Mouse (Mus musculus) urinary bladder, adult 18-20 months (tissue): ENCODE measurements around the gene Atp6v1a.

Experiments used
- DNase-seq, 2 experiments: peaks; one replicate each; pipeline ENCODE4 v3.0.0; 2022; ENCODE audit warnings: low spot score in 2 of 2, mixed read lengths in 2 of 2

Gene Atp6v1a

DNA sequence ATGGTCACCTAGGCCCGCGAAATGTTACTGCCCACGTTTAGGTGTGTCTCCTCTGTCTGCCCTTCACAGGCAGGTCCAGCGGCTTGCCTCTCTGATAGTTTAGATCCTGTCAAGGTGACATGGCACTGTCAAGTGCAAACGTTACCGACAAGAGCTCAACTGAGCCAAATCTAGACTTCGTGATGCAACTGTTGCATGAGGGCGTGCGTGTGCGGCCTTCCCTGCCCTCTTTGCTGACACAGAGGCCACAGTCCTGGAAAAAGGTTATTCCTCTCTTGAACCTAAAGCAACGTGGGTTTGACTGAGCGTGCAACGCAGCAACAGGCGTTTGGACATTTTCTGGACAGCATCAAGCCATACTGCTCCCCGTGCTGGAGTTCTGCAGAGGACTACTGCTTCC lies 78.2 kb downstream of the Atp6v1a start:
- no peak for DNase-seq

DNA sequence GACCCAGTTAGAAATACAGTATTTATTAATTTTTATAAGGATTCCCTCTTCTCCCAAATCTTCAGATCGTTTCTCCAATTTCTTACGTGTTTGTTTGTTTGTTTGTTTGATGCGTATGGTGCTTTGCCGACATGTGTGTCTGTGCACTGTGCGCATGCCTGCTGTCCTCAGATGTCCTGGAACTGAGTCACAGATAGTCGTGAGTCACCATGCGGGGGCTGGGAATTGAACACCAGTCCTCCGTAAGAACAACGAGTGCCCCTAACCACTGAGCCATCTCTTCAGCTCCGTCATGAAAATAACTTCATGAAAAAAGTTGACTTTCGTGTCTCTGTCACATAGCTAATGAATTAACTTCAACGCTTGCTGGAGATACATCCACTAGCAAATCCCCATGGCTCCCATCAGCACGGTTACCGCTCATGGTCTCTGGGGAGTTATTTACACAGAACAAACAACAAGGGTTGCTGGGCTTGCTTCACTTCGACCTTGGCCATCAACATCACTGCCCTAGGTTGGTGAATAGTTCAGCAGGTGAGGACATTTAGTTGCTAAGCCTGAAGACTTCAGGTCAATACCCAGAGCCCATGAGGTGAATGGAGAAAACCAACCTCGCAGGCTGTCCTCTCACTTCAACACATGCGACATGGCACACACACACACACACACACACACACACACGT lies 78.8 kb downstream of the Atp6v1a start:
- DNase-seq, result no peak

DNA sequence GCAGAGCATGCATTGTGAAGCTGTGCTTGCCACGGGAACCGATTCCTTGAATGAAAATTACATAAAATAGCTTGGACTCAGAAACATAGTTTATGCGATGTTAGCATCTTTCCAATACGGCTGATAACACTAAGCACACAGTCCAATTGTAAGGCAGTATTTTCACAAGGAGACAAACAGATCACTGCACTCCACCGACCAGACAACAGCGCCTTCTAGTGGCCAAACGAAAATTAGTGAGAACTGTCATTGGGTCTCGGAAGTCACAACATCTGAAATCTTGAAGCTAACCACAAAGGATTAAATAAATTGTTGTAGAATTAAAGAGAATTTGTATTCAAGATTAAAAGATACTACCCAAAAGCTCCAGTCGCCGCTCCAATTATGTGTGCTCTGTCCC lies 80.8 kb downstream of the Atp6v1a start:
- DNase-seq, result peak; percentile 42 to 54

DNA sequence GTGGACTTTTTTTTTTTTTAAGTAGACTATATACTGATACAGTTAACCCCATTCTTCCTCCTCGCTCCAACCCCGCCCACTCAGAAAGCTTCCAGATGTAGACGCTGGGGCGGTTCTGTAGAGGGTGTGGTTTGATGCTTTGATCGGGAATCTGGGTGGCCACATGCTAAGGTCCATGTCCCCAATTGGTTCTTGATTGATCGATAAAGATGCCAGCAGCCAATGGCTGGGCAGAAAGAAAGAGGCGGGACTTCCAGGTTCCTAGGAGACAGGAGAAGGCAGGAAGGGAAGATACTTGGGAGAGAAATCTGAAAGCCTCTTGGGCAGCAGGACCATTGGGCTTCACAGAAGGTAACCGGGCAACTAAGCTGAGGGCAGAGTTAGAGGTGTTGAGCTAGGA lies 83.7 kb downstream of the Atp6v1a start:
- no peak for DNase-seq

DNA sequence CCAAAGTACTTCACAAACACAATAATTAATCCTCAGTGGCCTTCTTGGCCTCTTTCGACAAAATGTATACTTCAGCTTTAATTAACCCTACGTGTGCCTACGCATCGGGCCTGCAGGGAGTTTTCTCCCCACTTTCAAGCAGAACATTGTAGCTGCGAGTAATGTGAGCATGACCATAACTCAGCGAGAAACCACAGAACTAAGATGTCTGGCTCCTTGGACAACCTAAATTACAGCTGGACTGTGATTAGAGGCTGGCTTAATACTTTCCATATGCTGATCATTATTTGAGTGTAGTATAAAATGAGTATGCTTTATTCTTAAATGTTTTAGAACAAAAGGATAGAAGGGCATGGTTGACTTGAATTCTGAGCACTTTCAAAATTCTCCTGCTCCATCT lies 86.2 kb downstream of the Atp6v1a start:
- DNase-seq, result no peak

DNA sequence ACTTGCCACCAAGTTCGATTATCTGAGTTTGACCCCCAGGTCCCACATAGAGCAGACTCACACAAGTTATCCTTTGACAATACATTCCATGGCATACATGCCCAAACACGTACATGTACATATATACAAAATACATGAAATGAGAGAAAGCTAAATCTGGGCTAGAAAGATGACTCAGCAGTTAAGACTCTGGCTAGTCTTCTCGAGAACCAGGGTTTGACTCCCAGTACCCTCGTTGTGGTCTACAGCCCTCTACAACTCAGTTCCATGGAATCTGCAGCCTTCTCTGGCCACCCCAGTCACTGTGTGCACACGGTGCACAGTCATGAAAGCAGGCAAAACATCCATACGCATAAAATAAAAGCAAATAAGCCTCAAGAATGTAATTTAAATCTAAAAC lies 87.1 kb downstream of the Atp6v1a start:
- DNase-seq, result no peak

DNA sequence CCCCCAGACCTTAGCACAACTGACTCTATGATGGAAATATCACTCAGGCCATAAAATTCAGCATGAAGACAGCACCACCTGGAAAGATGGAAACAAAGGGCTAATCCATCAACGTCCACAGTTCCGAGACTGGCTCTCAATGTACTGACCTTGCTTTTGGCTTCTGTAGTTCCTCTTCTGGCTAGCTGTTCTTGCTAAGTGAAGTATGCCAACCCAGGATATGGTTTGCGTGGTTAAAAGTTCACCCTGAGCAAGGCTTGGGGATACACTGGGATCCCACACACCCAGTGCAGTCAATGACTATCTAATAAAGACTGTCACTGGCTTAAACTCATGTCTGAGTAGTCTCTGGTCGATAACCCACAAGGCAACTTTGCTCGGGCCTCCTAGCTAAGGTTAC lies 89.4 kb downstream of the Atp6v1a start:
- no peak for DNase-seq

DNA sequence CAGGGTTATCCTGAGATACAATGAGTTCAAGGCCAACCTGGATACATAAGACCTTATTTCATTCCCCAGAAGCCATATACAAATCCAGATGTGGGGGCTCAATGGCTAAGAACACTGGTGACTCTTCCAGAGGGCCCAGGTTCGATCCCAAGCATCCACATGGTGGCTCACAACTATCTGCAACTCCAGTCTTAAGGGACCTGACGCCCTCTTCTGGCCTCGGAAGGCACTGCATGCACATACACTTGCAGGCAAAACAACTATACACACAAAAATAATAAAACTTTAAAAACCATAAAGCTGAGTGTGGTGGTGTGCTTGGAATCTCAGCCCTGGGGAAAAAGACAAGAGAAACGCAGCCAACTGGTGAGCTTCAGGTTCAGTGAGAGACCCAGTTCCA lies 100.4 kb downstream of the Atp6v1a start:
- DNase-seq, result no peak
